Mouse (Mus musculus) MEL (cell line): ENCODE results near the gene Rspo4. TPM values are rescaled to one million over a fixed set of nuclear protein-coding genes. Genes with fewer than 3 reads are reported as not detected.

ENCODE experiments used
- DNase-seq: peaks from one replicate; pipeline ENCODE4 v3.0.0; 2011; ENCODE audit warnings: low read depth, low spot score
- H3K27ac ChIP-seq: 2 replicates; pipeline ENCODE4 v1.5.1; 2012; ENCODE audit warnings: low read depth, mild to moderate bottlenecking, control low read depth, low read length, moderate library complexity; ENCODE audit not compliant: control insufficient read depth
- H3K27me3 ChIP-seq, 2 experiments: fragments of 150-350 bp in 1 of 2; sonication (generic) in 1 of 2; 2 replicates each; pipeline ENCODE4 v1.6.1; 2012; ENCODE audit warnings: low read length in 2 of 2, mild to moderate bottlenecking in 2 of 2, improper control_type of control experiment in 1 of 2, moderate library complexity in 1 of 2; ENCODE audit not compliant: insufficient read depth in 2 of 2, control insufficient read depth in 1 of 2
- H3K36me3 ChIP-seq, 2 experiments: 2 replicates each; pipeline ENCODE4 v1.6.1; 2012 to 2014; ENCODE audit warnings: low read length in 2 of 2, improper control_type of control experiment in 1 of 2, inconsistent platforms in 1 of 2, mild to moderate bottlenecking in 1 of 2; ENCODE audit not compliant: insufficient read depth in 2 of 2, control insufficient read depth in 1 of 2
- H3K4me1 ChIP-seq, 2 experiments: fragments of 150-350 bp in 1 of 2; sonication (generic) in 1 of 2; 2 replicates each; pipeline ENCODE4 v1.6.1; 2012; ENCODE audit warnings: low read length in 2 of 2, improper control_type of control experiment in 1 of 2, mild to moderate bottlenecking in 1 of 2; ENCODE audit not compliant: insufficient read depth in 2 of 2, control insufficient read depth in 1 of 2
- H3K4me3 ChIP-seq, 2 experiments: fragments of 150-350 bp in 1 of 2; sonication (generic) in 1 of 2; 2 replicates each; pipeline ENCODE4 v1.5.1; 2012; ENCODE audit warnings: low read depth in 2 of 2, low read length in 2 of 2, mild to moderate bottlenecking in 2 of 2, moderate library complexity in 2 of 2, control low read depth in 1 of 2, improper control_type of control experiment in 1 of 2; ENCODE audit not compliant: control insufficient read depth in 1 of 2, insufficient read depth in 1 of 2
- H3K79me2 ChIP-seq: 2 replicates; pipeline ENCODE4 v1.6.1; 2012; ENCODE audit warnings: mild to moderate bottlenecking, low read length, moderate library complexity; ENCODE audit not compliant: control insufficient read depth, poor library complexity, insufficient read depth
- H3K9ac ChIP-seq: 2 replicates; pipeline ENCODE4 v1.6.1; 2012; ENCODE audit warnings: low read depth, mild to moderate bottlenecking, control low read depth, low read length, moderate library complexity; ENCODE audit not compliant: control insufficient read depth, poor library complexity, severe bottlenecking
- H3K9me3 ChIP-seq: fragments of 150-350 bp; sonication (generic); replicated peaks from 2 replicates; pipeline ENCODE4 v1.6.1; 2012; ENCODE audit warnings: mild to moderate bottlenecking, low read length, improper control_type of control experiment, moderate library complexity; ENCODE audit not compliant: insufficient read depth
- CHD1 ChIP-seq: IDR thresholded peaks from 2 replicates; pipeline ENCODE4 v1.6.1; 2012; ENCODE audit warnings: low read depth, mild to moderate bottlenecking, inconsistent platforms, low read length, improper control_type of control experiment
- CHD2 ChIP-seq: IDR thresholded peaks from 2 replicates; pipeline ENCODE4 v1.6.1; 2011; ENCODE audit warnings: low read length, improper control_type of control experiment
- CTCF ChIP-seq, 3 experiments: IDR thresholded peaks in 2 of 3; conservative IDR thresholded peaks in 1 of 3; 2 replicates each; pipeline ENCODE4 v1.5.1; 2011 to 2012; ENCODE audit warnings: low read length in 3 of 3, low read depth in 2 of 3, mild to moderate bottlenecking in 2 of 3, improper control_type of control experiment in 1 of 3, inconsistent platforms in 1 of 3, mixed read lengths in 1 of 3, moderate library complexity in 1 of 3; ENCODE audit not compliant: control insufficient read depth in 1 of 3, insufficient read depth in 1 of 3, poor library complexity in 1 of 3, severe bottlenecking in 1 of 3
- ELF1 ChIP-seq: IDR thresholded peaks from 2 replicates; pipeline ENCODE4 v1.6.1; 2014; ENCODE audit warnings: low read depth, mild to moderate bottlenecking, inconsistent platforms, low read length, improper control_type of control experiment, moderate library complexity
- EP300 ChIP-seq, 2 experiments: IDR thresholded peaks; 2 replicates each; pipeline ENCODE4 v1.6.1; 2011; ENCODE audit warnings: improper control_type of control experiment in 2 of 2, low read length in 2 of 2, low read depth in 1 of 2, mild to moderate bottlenecking in 1 of 2
- ETS1 ChIP-seq: IDR thresholded peaks from 2 replicates; pipeline ENCODE4 v1.6.1; 2012; ENCODE audit warnings: low read depth, mild to moderate bottlenecking, inconsistent platforms, low read length, improper control_type of control experiment, moderate library complexity
- GABPA ChIP-seq: IDR thresholded peaks from 2 replicates; pipeline ENCODE4 v1.6.1; 2012; ENCODE audit warnings: low read depth, mild to moderate bottlenecking, inconsistent platforms, low read length, improper control_type of control experiment, moderate library complexity
- GATA1 ChIP-seq: IDR thresholded peaks from 2 replicates; pipeline ENCODE4 v1.6.1; 2011; ENCODE audit warnings: low read depth, low read length, improper control_type of control experiment
- HCFC1 ChIP-seq: IDR thresholded peaks from 2 replicates; pipeline ENCODE4 v1.6.1; 2012; ENCODE audit warnings: low read depth, mild to moderate bottlenecking, inconsistent platforms, low read length, improper control_type of control experiment, moderate library complexity
- JUND ChIP-seq: IDR thresholded peaks from 2 replicates; pipeline ENCODE4 v1.6.1; 2011; ENCODE audit warnings: low read depth, mild to moderate bottlenecking, improper control_type of control experiment, low read length
- KAT2A ChIP-seq: conservative IDR thresholded peaks from 2 replicates; pipeline ENCODE4 v1.6.1; 2012; ENCODE audit warnings: low read depth, low read length, improper control_type of control experiment, inconsistent platforms
- MAFK ChIP-seq: IDR thresholded peaks from 2 replicates; pipeline ENCODE4 v1.6.1; 2011; ENCODE audit warnings: low read depth, mild to moderate bottlenecking, low read length, improper control_type of control experiment, borderline replicate concordance
- MAX ChIP-seq: IDR thresholded peaks from 2 replicates; pipeline ENCODE4 v1.6.1; 2011; ENCODE audit warnings: low read length, improper control_type of control experiment
- MAZ ChIP-seq: IDR thresholded peaks from 2 replicates; pipeline ENCODE4 v1.6.1; 2012; ENCODE audit warnings: low read depth, mild to moderate bottlenecking, inconsistent platforms, low read length, improper control_type of control experiment
- MEF2A ChIP-seq: IDR thresholded peaks from 2 replicates; pipeline ENCODE4 v1.6.1; 2014; ENCODE audit warnings: low read depth, mild to moderate bottlenecking, inconsistent platforms, low read length, improper control_type of control experiment; ENCODE audit not compliant: poor library complexity, insufficient replicate concordance, severe bottlenecking; ENCODE audit errors: extremely low read depth
- MXI1 ChIP-seq: IDR thresholded peaks from 2 replicates; pipeline ENCODE4 v1.6.1; 2011; ENCODE audit warnings: mild to moderate bottlenecking, low read depth, low read length, improper control_type of control experiment
- MYB ChIP-seq: IDR thresholded peaks from 2 replicates; pipeline ENCODE4 v1.6.1; 2011; ENCODE audit warnings: mild to moderate bottlenecking, low read depth, low read length, improper control_type of control experiment
- MYC ChIP-seq: IDR thresholded peaks from 2 replicates; pipeline ENCODE4 v1.6.1; 2011; ENCODE audit warnings: low read depth, mild to moderate bottlenecking, low read length, improper control_type of control experiment, moderate library complexity
- NELFE ChIP-seq: IDR thresholded peaks from 2 replicates; pipeline ENCODE4 v1.6.1; 2011; ENCODE audit warnings: low read depth, low read length, improper control_type of control experiment
- NRF1 ChIP-seq: IDR thresholded peaks from 2 replicates; pipeline ENCODE4 v1.6.1; 2014; ENCODE audit warnings: low read depth, mild to moderate bottlenecking, inconsistent platforms, low read length, improper control_type of control experiment, moderate library complexity; ENCODE audit not compliant: poor library complexity, insufficient read depth, severe bottlenecking
- POLR2A ChIP-seq, 2 experiments: IDR thresholded peaks; 2 replicates each; pipeline ENCODE4 v1.6.1; 2011 to 2012; ENCODE audit warnings: low read length in 2 of 2, mild to moderate bottlenecking in 2 of 2, control low read depth in 1 of 2, improper control_type of control experiment in 1 of 2, low read depth in 1 of 2, moderate library complexity in 1 of 2; ENCODE audit not compliant: control insufficient read depth in 1 of 2, insufficient read depth in 1 of 2, poor library complexity in 1 of 2
- RAD21 ChIP-seq: IDR thresholded peaks from 2 replicates; pipeline ENCODE4 v1.6.1; 2011; ENCODE audit warnings: mild to moderate bottlenecking, low read depth, low read length, improper control_type of control experiment
- SIN3A ChIP-seq: IDR thresholded peaks from 2 replicates; pipeline ENCODE4 v1.6.1; 2012; ENCODE audit warnings: low read length, improper control_type of control experiment, inconsistent platforms
- SMC3 ChIP-seq: IDR thresholded peaks from 2 replicates; pipeline ENCODE4 v1.6.1; 2011; ENCODE audit warnings: low read depth, low read length, improper control_type of control experiment
- TAL1 ChIP-seq: IDR thresholded peaks from 2 replicates; pipeline ENCODE4 v1.6.1; 2012; ENCODE audit warnings: mild to moderate bottlenecking, inconsistent platforms, low read length, moderate library complexity, mixed read lengths
- TBP ChIP-seq: IDR thresholded peaks from 2 replicates; pipeline ENCODE4 v1.8.0; 2011; ENCODE audit warnings: low read depth, low read length, improper control_type of control experiment
- TCF12 ChIP-seq: IDR thresholded peaks from 2 replicates; pipeline ENCODE4 v1.6.1; 2014; ENCODE audit warnings: low read depth, mild to moderate bottlenecking, inconsistent platforms, low read length, improper control_type of control experiment, moderate library complexity
- UBTF ChIP-seq: IDR thresholded peaks from 2 replicates; pipeline ENCODE4 v1.6.1; 2012; ENCODE audit warnings: low read depth, mild to moderate bottlenecking, inconsistent platforms, low read length, improper control_type of control experiment, moderate library complexity, borderline replicate concordance; ENCODE audit not compliant: insufficient read depth
- USF1 ChIP-seq: IDR thresholded peaks from 2 replicates; pipeline ENCODE4 v1.6.1; 2014; ENCODE audit warnings: low read depth, mild to moderate bottlenecking, inconsistent platforms, low read length, improper control_type of control experiment, moderate library complexity
- ZC3H11A ChIP-seq: IDR thresholded peaks from 2 replicates; pipeline ENCODE4 v1.6.1; 2012; ENCODE audit warnings: low read depth, mild to moderate bottlenecking, inconsistent platforms, low read length, improper control_type of control experiment
- ZKSCAN1 ChIP-seq: IDR thresholded peaks from 2 replicates; pipeline ENCODE4 v1.6.1; 2012; ENCODE audit warnings: low read depth, mild to moderate bottlenecking, inconsistent platforms, low read length, improper control_type of control experiment, moderate library complexity
- ZMIZ1 ChIP-seq: IDR thresholded peaks from 2 replicates; pipeline ENCODE4 v1.6.1; 2012; ENCODE audit warnings: low read depth, mild to moderate bottlenecking, inconsistent platforms, low read length, improper control_type of control experiment, moderate library complexity
- ZNF384 ChIP-seq: IDR thresholded peaks from 2 replicates; pipeline ENCODE4 v1.6.1; 2012; ENCODE audit warnings: low read depth, mild to moderate bottlenecking, inconsistent platforms, low read length, improper control_type of control experiment
- polyA plus RNA-seq, 2 experiments: library from polyadenylated mRNA; stranded (reverse) in 1 of 2; unstranded in 1 of 2; fragments of >175 nt in 1 of 2; fragments of >200 nt in 1 of 2; gene quantifications; 2 replicates each; pipeline versions ENCODE4 v1.2.1 to v1.2.4; 2012; ENCODE audit warnings: low replicate concordance in 2 of 2, low read depth in 1 of 2; ENCODE audit not compliant: insufficient read length in 2 of 2, insufficient read depth in 1 of 2, missing spikeins in 1 of 2
- total RNA-seq: library from RNA; depleted of rRNA; stranded (reverse); fragments of 300-350 nt; gene quantifications from 2 replicates; pipeline ENCODE4 v1.2.3, GENCODE M21; 2012

Gene Rspo4
- total and polyA plus RNA-seq, 3 experiments = not detected

- Histone ChIP-seq H3K9ac (no peak overlapping the region), H3K36me3 (no peaks in the 10 kb centered on the region), H3K4me3 (no peak overlapping the region), H3K27me3 (peaks cover 0 to 4% of the 10 kb centered on the region in 2 experiments; a peak in 1 of 4 replicates), H3K4me1 (no peaks in the 10 kb centered on the region), H3K79me2 (no peaks in the 10 kb centered on the region), H3K27ac (no peak overlapping the region), H3K9me3 (no peaks in the 10 kb centered on the region)
- no peak for TF ChIP-seq ELF1
- no peak for TF ChIP-seq GABPA
- TF ChIP-seq USF1 = no peak
- no peak for TF ChIP-seq ZMIZ1
- TF ChIP-seq MXI1 = no peak
- TF ChIP-seq SMC3 = peak; percentile 70
- no peak for TF ChIP-seq JUND
- TF ChIP-seq EP300 (IDR thresholded peaks at IDR 0.05; ENCODE audit: low read depth in 1 of 2, low read length in 2 of 2) = no peak
- no peak for TF ChIP-seq UBTF
- no peak for TF ChIP-seq NRF1
- TF ChIP-seq CHD1 = no peak
- no peak for TF ChIP-seq MYB
- TF ChIP-seq POLR2A (IDR thresholded peaks at IDR 0.05; ENCODE audit: control insufficient read depth in 1 of 2, insufficient read depth in 1 of 2, low read depth in 1 of 2, low read length in 2 of 2, poor library complexity in 1 of 2) = no peak
- TF ChIP-seq GATA1 = no peak
- TF ChIP-seq ZC3H11A = peak; percentile 30
- TF ChIP-seq HCFC1 = no peak
- TF ChIP-seq TAL1 = no peak
- no peak for TF ChIP-seq TBP
- peak; percentile 70 to 76 (median 75) for TF ChIP-seq CTCF (IDR thresholded peaks at IDR 0.05 in 2 of 3, conservative IDR thresholded peaks at IDR 0.05 in 1 of 3; ENCODE audit: control insufficient read depth in 1 of 3, insufficient read depth in 1 of 3, low read depth in 2 of 3, low read length in 3 of 3, poor library complexity in 1 of 3, severe bottlenecking in 1 of 3)
- TF ChIP-seq TCF12 = no peak
- no peak for TF ChIP-seq ZNF384
- TF ChIP-seq RAD21 = peak; percentile 68
- no peak for TF ChIP-seq CHD2
- no peak for TF ChIP-seq NELFE
- no peak for TF ChIP-seq ETS1
- no peak for TF ChIP-seq MEF2A
- no peak for TF ChIP-seq SIN3A
- no peak for TF ChIP-seq ZKSCAN1
- no peak for TF ChIP-seq MYC
- no peak for TF ChIP-seq KAT2A
- TF ChIP-seq MAFK = no peak
- TF ChIP-seq MAZ = no peak
- TF ChIP-seq MAX = no peak
- DNase-seq = peak; percentile 68
These were observed 23.8 kb downstream of the Rspo4 start for GRCm38 (mm10) chr2:151866487-151866886.
